Mouse (Mus musculus) yolk sac, embryonic 10.5 days (tissue): Measurements from ENCODE around the gene Tppp2.

Experiments used
- DNase-seq: peaks from one replicate; pipeline ENCODE4 v3.0.0-alpha.2; 2017; ENCODE audit warnings: low spot score

Gene Tppp2

GRCm38 (mm10) chr14:51960316-51960715, 42.1 kb downstream of the Tppp2 start:
- DNase-seq, result no peak

- no peak for DNase-seq
Measured at GRCm38 (mm10) chr14:51967400-51967799, 49.2 kb downstream of the Tppp2 start.
